Mouse (Mus musculus) inflammation-experienced regulatory T-cells, adult 6 months (primary cell): ENCODE measurements around the gene Cox10. TPM values are rescaled to one million over a fixed set of nuclear protein-coding genes. Genes with fewer than 3 reads are reported as not detected.
"Not testable (repeated sequence)": the region's sequence is repeated elsewhere in the genome, so short reads cannot be mapped to it uniquely, and the experiment has no call there.

Experiments
- ATAC-seq: one replicate; pipeline ENCODE4 v1.8.0; 2017
- polyA plus RNA-seq, 3 experiments: library from polyadenylated mRNA; unstranded; fragments of 100-300 nt; shearing (Covaris generic); gene quantifications; one replicate each; pipeline ENCODE4 v1.2.1; 2017

Cox10 gene
- polyA plus RNA-seq: 10 to 100 TPM; 20.2 to 26.8 (median 21.7) TPM

DNA sequence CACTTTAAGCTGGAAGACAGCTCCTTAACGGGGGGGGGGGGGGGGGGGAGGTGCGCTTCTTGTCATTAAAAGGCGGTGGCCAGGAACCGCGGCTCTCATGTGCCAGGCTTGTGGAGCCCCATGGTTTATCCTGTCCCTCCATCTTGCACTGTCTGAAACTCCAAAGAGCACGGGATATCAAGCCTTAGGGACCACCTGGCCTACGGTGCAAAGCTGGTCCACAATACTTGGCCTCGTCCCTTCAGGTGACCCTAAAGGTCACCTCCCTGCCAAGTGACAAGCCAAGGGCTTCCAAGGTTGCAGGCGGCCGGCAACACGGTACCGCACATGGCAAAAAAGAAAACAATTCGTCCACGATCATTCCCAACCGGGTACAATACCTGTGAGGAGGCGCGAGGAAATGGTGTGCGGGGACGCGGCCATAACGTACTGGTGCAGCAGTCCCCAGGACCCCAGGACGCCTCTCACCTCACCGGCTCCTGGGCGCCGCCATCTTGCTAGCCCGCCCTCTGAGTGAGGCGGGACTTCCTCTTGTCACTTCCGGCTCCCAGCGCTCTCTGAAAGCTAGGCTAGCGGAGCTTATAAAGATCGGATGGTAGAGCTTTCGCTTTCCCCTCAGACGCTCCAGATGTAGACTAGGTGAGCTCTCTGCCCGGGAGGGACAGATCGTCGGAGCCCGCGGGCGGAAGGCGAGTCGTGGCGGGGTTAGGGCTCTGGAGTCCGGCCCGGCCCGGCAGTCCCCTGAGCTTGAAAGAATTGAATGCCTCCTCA is at the start of gene Cox10:
TSS of gene Cox10 (minus strand) at position 513 of the 771 bp plus-strand sequence.
- ATAC-seq: peak; percentile 99

DNA sequence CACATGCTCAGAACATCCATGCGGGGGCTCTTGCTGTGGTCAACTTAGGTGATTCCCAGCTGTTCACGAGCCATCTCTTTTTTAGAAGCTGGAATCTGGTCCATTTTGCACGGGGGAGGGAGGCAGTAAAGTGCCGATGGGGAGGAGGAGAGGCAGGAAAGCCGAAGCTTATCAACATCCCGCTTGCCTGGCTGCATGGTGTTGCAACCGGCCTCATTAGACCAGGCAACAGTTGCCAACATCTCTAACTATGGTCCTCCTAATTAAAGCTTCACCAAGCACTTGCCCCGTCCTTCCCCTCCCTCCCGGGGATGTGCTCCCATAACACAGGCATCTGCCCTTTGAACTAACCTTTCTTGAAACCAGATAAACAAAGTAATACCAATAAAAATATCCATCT is 48.7 kb upstream of the Cox10 start:
- no peak for ATAC-seq

DNA sequence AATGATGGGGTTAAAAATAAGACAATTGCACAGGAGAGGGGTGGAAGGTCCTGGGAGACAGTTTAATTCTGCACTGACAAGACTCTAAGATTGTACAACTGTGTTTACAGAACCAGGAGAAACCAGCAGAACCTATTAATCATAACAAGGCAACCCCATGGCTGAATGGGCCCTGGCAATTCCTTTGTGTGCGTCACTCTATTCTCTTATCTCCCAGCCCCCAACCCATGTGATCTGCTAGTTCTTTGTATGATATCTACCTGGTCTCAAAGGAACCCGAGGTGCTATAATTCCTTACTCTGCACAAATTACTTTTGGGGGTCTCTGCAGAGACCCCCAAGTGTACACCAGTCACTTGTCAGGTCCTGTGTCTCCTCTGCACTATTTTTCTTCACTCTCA is 46.2 kb upstream of the Cox10 start:
- no peak for ATAC-seq

DNA sequence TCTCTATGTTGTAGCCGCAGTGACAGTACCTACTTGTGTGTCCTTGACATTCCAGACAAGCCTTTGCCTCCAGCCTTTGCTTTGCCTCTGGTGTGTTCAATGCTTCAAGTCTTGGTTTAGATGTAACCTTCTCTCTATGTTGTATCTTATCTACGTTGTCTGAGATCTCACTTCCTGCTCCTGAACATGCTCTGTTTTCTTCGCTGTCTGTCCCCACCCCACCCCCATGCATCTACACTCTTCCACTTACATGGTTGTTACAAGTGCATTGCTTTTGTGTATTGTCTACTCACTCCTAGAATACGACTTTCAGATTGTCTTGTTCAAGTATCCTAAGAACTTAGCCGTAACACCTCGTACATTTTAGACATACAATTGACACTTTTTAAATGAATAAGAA is 43.9 kb upstream of the Cox10 start:
- not testable (repeated sequence) for ATAC-seq

DNA sequence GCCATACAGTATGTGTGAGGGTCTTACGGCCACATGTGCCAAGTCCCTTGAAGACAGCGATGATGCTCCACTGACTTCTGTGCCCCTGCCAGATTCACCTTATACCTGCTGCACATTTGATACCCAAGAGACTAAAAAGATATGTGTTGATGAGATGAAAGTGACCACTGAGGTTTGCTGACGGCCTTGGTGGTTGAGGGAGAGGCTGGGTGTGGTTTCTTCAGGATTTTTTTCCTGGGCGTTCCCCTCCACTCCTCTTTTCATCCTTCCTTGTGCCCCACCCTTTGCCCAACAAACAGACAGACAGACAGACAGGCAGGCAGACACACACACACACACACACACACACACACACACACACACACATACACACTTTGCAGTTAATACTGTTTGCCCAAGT is 37.4 kb upstream of the Cox10 start:
- ATAC-seq: no peak

DNA sequence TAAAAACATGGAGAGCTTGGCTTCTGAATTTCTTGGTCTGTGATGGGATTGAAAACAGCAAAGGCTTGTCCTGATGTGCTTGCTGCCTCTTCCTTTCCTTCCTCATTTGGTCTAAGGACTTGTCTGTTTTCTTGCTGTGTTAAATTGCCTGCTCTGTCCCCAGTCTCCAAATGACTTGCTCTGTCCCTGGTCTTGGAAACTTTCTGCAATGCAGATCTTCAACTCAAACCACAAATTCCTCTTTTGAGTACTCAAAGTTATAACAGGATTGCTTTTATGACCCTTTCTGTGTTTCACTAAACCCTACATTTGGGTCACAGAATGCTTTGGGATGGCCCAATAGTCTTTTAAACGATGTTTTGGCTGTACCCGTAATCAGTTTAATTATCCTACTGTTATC is 36.6 kb upstream of the Cox10 start:
- no peak for ATAC-seq

DNA sequence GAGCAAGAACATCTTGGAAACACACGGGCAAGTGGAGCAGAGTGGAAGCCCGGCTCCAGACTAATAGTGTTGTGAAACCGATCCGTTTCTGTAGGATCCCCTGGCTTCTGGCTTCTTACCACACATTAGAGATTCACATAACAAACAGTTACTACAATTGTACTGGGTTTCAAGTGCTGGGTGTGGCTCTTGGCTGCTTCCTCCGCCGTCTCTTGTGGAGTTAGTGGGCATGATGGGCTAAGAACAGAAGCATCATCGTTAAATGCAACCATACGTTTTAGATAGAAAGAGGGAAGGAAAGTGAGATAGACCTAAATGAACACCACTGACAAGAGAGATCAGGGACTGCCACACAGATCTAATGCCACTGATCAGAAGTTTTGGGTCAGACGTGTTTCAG is 35.8 kb upstream of the Cox10 start:
- no peak for ATAC-seq

DNA sequence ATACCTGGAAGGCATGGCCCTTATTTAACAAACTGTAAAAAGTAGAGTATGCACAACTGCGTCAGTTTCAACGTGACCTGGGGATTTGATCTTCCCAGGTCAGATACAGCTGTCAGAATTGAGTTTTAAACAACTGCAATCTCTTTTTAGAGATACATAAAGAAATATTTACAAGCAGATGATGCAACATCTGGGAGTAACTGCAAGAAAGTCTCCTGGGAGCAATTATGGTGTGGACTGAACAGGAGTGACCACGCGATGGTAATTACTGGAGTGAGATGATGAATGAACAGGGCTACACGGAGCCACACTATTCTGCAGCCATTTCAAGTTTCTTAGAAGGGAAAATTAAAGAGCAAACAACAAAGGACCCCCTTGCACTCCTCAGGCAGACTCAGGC is 20.8 kb upstream of the Cox10 start:
- no peak for ATAC-seq

DNA sequence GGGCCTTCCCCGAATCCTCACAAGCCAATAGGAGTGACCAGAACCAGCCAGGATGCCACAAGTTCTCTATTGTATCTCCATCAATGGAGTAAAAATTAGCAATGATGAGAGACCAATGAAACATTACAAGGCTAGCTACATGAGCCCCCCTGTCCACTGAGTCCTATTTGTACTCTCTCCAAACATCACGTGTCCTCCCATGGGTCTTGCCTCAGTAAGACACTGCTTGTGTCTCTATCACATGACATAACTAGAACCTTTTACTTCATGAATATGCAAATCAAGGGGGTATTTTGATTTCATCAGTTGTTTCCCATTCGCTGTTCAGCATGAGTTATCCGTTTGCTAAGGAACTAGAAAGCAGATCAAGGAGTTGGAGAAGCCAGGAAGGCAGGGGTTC is 13.8 kb upstream of the Cox10 start:
- no peak for ATAC-seq

DNA sequence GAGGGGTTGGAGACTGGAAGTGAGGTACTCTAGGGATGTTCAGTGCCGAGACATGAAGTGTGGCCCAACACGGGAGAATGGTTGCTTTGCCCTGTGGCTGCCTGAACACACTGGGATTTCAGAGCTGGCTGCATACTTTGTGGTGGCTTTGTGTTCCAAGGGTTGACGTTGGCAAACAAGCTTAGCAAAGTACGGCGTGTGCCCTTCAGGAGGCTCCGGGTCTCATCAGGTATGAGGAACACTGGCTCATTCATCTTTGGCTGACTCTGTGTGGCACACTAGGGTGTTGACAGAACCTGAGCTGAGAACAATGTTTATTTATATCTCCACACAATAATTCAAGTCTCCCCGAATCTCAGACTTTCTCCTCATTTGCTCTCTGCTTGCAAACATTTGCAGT is 11.9 kb upstream of the Cox10 start:
- no peak for ATAC-seq

DNA sequence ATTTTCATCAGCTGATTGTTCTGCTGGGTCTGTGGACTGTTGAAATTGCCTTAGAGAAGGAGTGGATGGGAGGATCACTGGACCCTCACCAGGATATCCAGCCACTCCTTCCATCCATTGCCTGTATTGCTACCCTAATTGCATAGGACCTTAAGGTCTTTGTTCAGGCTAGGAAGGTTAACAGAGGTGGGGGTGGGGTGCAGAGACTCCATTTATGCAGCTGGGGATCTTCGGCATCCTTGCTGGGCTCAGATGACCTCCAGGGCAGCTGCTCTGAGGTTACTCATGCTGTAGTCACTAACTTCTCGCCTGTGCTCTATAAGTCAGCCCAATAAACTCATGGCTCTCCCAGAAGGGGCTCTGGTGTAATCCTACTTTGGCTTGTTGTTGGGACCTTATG is 10.4 kb upstream of the Cox10 start:
- no peak for ATAC-seq

DNA sequence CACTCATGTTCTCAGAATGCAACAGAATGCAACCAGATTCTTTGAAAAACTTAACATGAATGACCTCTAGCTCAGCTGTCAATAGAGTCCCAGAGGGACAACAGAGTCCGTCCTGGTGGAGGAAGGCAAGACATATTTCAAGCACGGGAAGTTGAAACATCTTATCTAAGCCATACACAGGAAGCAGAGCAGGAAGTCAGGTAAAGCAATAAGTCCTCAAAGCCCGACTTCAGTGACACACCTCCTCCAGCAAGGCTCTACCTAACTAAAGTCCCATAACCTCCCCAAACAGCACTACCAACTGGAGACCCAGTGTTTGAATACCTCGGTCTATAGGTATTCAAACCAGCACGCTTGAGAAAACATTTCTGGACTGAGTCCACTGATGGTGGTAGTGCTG is 6.6 kb upstream of the Cox10 start:
- peak; percentile 74 for ATAC-seq

DNA sequence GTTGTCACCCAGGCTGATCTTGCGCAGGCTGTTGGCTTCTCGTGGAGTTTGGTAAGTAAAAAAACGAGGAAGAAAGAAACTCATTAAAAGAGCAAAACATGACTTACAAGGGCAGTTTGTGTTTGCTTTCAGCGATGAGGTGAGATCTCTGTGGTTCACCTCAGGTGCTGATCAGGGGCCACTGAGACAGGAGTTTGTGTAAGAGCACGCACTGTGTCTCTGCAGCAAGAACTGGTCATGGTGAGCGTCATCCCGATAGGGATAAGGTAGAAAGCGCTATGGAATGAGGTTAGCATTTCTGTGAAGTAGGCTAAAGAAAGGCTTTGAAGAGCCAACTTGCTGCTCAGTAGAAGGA is 436 bp upstream of the Cox10 start:
- peak; percentile 30 for ATAC-seq

DNA sequence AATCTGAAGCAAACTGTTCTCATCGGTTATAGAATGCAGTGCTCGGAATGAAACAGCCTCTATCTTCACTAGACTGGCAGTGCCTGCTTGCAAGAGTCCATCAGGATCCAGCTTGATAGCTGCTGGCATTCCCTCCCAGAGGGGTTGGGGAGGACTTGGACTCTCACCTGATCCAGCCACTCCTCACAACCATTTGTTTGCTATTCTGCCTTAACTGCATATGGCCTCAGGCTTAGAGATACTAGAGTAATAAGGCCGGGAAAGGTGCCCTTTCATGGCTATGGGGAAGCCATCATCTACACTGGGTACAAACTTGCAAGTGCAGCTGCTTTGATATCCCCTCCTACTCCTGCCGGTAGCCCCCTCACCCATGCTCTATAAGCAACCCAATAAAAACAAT is 3.1 kb downstream of the Cox10 start:
- no peak for ATAC-seq

DNA sequence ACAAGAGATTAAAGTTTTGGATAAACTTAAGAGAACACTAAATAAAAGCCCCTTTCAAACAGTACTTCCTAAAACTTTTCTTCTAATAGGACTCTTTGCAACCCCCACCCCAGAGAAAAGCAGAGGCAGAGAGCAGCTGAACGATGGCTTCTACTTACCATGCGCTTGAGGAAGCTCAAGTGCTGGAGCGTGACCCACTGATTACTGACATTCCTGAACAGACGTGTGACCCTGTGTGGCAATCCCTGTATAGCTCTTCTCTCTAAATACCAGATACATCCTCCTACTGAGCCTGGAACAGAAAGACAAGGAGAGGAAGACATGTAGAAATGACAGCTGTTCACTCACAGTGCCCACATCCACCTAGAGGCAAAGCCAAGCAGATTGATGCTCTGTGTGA is 5.9 kb downstream of the Cox10 start:
- no peak for ATAC-seq

DNA sequence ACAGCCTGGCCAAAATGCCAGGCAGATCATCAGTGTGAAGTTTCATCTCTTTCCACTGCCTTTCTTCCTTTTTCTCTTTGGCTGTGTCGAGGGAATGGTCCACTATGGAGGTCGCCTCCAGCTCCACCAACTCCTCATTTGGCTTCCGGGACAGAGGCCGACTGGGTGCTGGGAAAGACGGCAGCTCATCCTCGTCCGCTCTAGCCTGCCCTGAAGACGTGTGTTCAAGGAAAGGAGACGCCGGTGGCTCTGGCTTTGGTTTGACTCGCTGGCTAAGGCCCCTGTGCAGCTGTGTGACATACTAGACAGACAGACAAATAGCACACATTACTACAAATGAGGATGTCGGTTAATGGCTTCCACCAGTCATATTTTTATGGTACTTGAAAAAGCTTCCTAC is 7.7 kb downstream of the Cox10 start:
- no peak for ATAC-seq

DNA sequence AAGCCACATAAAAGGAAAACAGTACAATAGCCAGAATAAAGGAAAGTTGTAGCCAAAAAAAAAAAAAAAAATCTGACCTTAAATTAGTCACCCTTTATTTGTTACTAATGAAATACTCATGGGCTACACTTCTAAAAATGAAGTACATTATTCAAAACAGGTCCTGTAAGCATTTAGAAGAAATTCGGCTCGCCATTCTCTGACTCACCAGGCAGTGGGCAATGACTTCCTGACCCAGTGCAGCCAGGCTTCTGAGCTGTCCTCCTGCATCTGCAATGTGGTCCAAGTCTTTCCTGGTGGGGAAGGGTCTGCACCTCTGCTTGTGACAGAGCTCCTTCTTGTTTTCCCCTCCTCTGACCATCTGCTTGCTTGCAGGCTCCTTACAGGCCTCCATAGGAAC is 13.3 kb downstream of the Cox10 start:
- ATAC-seq: no peak

DNA sequence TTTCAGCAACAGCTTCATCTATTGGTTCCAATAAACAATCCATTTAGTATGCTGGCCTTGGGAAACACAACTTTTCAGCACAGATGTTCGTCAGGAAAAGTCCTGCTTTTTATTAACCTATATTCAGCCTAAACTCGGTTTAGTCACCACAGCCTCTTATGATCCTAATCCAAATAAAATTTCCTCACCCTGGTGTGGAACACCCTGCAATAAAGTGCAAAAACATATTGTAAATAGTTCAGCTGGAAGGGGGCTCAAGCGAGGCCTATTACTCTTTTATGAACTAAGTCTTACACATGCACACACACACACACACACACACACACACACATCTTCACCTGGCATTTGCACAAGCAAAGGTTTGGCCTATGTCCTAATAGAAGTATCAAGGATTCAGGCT is 16.1 kb downstream of the Cox10 start:
- no peak for ATAC-seq

DNA sequence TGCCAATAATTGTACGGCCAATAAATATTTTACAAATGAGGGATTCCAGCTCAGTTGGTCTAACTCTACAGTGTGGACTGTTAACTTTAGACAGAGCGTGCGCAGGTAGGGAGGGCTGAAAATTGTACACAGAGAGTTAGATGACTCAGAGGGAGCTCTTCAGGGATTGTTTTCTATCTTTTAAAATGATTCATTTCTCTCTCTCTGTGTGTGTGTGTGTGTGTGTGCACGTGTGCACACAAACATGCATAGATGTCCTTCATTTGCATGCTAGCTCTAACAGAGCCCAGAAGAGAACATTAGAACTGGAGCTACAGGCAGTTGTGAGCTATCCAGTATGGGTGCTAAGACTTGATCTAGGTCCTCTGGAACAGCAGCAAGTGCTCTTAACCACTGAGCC is 17.0 kb downstream of the Cox10 start:
- no peak for ATAC-seq

DNA sequence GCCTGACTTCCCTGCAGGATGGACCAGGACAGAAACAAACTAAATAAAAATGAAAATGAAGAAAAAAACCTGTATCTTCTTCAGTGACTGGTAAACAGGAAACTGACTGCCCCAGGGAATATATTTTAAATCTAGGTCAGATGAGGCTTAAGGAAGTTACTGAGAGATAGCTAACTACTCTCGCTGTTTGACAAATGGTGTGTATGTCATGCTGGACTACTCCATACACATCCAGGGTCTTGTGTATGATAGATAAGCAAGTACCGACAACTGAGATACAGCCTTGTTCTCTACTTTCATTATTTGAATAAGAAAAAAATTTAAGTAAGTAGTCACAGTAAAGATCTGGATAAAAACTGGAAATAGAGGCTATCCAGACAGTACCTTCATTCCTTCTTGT is 20.0 kb downstream of the Cox10 start:
- ATAC-seq: no peak

DNA sequence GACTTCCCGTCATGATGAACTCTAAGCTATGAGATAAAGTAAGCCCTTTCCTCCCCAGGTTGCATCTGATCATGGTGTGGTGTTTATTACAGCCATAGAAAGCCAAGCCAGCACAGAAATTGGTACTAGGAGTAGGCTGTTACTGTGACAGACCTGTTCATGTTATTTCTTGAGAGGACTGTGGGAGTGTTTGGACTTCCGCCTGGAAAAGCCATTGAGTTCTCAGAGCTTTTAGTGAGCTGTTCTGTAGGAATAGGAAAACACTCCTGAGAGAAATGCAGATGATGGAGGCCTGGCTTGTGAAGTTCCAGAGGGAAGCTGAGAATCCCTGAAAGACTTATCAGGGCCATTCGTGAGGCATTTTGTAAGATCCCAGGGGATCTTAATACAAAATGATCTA is 20.8 kb downstream of the Cox10 start:
- ATAC-seq: no peak

DNA sequence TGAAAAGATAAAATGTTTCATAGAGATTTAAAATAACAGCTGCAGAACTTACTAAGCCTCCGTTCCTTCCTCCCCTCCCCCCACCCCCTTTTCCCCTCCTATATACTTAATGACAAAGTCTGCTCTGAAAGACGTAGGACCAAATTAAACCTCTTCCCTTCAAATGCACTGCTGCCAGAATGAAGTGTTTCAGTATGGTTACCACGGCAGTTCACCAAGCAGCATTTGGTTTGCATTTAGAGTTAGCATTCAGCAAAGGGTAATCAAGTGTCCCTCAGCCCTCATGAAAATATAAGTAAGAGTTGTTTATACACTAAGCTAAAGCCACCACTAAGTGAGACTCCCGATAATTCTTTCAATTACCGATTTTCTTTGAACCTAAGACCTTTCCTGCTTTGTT is 25.9 kb downstream of the Cox10 start:
- ATAC-seq: no peak

DNA sequence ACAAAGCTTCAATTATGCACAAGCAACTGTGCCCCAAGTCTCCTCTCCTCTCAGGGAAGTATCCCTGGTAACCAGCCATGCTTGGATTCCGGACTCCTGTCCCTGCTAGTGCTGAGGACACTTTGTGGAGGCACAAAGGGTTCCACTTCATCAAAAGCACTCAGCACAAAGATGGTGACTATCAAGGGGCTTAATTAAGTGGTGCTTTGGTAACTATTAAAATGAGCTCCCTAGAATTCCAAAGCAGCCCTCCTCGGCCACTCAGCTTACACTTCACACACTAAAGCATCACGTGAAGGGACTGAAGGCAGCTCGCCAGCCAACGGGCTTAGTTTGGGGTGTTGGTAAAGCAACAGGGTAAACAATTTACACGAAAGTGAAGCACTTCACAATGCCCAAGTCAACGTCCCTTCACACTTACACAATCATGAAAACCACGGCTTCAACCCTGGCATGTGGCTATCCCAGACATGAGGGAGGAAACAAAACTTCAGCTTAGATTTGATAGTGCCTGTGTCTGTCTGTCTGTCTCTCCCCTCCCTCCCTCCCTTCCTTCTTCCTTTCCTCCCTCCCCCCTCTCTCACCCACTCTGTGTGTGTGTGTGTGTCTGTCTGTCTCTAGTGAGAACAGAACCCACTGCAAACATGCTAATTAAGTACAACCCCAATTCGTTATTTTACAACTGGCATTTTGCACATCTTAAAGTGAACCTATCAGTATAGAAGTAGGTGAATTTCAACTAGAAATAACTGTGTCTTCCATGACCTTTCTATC is 27.9 kb downstream of the Cox10 start:
- ATAC-seq: peak; percentile 67

DNA sequence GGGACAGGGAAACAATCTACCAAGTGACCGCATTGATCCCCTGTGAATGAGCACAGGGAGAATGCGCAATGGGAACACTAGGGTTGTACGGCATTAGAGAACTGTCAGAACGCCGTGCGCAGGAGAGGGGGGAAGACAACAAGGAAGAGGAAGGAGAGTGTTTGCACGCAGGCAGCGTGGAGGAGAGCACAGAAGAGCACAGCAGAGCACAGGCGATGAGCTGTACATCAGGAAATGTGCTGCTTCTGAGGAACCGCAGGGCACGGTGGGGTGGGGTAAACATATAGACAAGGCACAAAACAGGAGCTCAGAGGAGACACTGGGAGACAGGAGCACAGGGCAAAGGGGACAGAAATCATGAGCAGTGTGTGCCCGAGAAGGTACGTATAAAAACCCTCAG is 31.8 kb downstream of the Cox10 start:
- ATAC-seq: peak; percentile 73

DNA sequence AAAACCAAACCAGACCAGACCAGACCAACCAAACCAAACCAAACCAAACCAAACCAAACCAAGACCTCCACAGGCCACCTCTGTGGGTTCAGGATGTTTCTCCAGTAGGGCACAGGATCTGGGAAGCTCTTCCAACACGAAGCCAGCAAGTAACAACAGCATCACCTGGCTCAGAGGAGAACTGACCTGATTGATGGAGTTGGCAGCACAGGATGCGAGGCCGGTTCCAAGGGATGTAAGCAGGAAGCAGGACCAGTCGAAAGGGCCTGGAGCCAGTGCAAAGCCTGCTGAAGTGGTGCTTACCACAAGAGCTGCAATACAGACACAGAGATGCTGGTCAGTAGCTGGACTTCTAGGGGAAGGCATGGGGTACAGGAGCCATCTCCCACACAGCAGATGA is 34.2 kb downstream of the Cox10 start:
- ATAC-seq: no peak
